Mouse (Mus musculus): ENCODE measurements around the gene Cox7a1.

- no peak for TF ChIP-seq CTCF (IDR thresholded peaks at IDR 0.05; ENCODE audit: borderline replicate concordance, insufficient read depth, low read length)
- no peak for TF ChIP-seq POLR2A (IDR thresholded peaks at IDR 0.05; ENCODE audit: low read depth, low read length)
Measured at GRCm38 (mm10) chr7:30136826-30137225, 47.1 kb upstream of the Cox7a1 start.

Measured in embryonic fibroblast, embryonic 13.5 days (primary cell).